Mouse (Mus musculus): ENCODE data around the gene Cebpg. TPM values are rescaled to one million over a fixed set of nuclear protein-coding genes. Genes with fewer than 3 reads are reported as not detected.

The Cebpg gene
- total RNA-seq, 2 experiments from 2014 or later: 19.7 to 25.9 TPM

DNA sequence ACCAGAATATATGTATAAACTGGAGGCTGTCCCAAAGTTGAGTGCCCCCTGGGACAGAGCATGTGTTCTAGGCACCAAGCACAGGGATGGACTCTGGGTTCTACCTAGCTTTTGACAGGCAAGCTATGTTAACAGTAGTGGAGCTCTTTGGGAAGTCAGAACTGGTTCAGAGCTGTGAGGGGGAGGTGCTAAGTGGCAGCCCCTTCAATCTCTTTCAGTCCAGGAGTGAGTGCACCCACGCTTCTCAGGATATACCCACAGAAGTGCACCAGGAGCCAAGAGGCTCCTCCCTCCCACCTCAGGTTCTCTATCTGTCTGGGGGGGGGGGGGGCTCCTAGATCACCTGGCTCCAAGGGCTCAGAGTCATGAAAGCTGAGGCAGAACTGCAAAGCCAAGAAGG, 31.9 kb downstream of the Cebpg start:
- no peak for DNase-seq

DNA sequence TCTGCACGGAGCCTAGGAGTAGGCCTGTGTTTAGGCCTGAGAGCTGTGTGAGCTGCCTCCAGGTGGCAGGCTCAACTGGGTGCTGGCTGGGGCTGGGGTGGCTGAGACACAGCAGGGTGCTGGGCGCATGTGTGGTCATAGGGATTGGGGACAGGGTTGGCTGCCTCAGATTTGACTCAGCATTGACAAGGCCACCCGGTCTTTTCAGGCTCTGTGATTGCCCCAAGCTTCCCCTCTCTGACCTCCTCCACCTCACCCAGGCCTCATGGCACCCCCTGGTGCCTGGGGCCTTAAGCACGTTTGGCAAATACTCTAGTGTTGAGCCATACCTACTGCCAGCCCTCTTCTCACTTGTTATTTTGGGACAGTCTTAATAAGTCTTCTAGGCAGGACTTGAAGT, 33.1 kb downstream of the Cebpg start:
- no peak for DNase-seq

DNA sequence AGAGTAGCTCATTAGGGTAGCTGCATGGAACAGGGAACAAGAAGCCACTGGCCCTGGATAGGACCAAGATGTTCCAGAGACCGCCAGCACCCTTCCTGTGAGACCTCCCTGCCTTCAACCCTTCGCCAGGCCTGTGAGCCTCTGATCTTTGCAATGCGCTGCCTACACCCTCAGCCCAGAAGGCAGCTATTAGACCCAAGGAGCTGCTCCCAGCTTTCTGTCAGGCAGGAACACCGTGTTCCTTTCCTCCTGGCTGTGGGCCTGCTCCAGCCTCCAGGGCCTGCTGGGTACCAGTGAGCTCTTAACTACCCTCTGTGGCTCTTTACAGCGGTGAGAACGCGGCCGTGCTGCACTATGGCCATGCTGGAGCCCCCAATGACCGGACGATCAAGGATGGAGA, 35.0 kb downstream of the Cebpg start:
- no peak for DNase-seq

DNA sequence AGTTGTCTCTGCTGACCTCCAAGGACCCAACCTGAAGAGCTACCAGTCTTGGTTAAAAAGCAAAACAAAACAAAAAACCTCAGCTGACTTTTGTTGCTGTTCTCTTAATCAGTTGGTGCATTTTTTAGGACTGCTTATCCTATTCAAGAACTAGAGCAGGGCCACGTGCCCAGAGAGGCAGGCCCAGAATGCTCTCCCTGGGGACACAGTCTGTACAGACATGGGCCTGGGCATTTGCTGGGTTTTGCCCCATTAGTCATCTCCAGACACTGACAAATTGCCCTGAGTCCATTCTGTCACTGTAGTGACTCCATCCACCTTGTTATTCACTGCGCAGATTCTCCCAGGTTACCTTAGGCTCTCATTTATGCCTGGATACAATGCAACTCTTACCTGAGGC, 41.1 kb downstream of the Cebpg start:
- no peak for DNase-seq

DNA sequence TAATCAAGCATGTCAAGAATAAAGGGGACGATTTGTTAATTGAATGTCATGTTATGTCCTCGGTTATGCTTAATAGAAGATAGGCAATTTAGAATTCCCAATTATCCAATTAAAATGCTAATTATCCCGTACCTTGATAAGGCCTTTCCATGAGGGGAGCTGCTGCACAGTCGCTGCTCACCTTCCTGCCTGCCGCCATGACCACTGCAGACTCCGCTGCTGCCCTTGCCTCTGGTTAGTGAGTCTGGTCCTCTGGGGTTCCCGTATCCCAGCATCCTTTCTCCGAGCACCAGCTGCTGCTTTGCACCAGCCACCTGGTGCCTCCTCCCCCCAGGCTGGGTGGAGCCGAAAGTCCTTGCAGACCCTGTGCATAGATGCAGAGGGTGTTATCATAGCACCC, 43.1 kb downstream of the Cebpg start:
- DNase-seq: no peak

DNA sequence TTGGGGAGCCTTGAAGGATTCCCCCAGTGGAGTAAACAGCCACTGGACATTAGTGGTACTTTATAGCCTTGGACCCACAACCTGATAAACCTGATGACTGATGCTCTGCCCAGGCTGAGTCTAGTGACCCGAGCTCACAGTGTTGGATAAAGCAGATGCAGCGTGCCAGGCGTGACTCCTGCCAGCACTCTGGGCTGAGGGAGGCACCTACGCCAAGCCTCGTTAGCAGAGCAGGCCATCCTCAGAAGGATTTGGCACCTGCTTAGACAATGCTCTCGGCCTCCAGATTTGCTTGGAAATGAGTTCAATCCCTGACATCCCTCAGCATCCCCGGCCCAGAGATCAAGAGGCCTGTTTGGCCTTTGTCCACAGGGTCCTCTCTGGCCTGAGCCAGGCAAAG, 49.7 kb downstream of the Cebpg start:
- no peak for DNase-seq

DNA sequence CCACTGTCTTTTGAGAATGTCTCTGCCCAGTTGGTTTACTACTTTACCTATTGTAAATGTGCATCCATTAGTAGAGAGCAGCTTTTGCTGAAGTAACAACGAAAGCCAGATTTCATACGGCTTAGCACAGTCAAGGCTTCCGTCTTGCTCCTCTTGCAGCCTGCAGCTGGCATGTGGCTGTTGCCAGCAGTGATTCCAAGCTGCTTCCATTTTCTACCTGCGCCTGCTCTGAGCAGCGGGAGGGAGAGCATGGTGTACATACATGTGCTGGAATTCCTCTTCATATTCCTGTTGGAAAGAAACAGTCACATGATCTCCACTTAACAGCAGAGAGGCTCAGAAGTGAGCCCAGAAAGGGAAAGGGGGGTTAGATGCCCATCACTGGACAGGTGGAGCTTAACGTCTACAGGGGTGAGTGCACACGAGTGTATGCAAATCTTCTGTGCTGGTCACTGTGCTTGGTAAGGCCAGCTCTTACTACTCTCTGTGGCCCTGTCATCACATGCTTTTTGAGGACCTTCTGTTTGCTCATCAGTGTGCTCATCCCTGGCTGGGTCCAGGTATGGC, 53.1 kb downstream of the Cebpg start:
- no peak for DNase-seq

DNA sequence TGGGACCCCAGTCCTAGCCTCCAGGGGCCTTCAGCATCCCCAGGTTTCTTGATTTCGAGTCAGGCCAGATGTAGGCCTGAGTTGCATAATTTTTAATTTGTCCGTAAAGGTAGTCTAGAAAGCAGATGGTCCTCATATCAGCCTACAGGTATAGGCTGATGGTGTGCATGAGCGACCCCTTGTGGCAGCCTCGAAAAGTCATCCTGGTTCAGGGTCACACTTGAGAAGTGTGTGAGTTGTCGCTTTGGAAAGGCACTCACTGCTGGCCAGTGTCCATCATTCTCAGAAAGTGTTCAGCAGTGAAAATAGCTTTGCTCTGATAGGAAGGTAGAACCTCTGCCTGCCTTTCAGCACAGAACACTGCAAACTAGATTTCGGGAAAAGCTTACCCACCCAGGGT, 55.5 kb downstream of the Cebpg start:
- DNase-seq: peak; percentile 54

Small RNA genes within 50 kb of the gene (microRNA-seq; reads per million reads assigned to microRNA genes)
- gene Gm25033: 0 reads per million in 2 experiments

Other genes with a start within 250 kb of the Cebpg start
- gene Chst8, start 243.9 kb downstream of the Cebpg start, total RNA-seq (2021): under 1 TPM; 0.49 to 0.84 TPM
- gene Pepd, start 144.2 kb downstream of the Cebpg start, total RNA-seq (2021): 10 to 100 TPM; 28.7 to 29.8 TPM
- 1 to 10 TPM; 7.5 to 8.2 TPM for gene Cebpa, start 62.7 kb upstream of the Cebpg start, total RNA-seq (2021)
- gene Slc7a10, start 129.8 kb upstream of the Cebpg start, total RNA-seq (2021): 1 to 10 TPM; 2.8 to 4.1 TPM
- gene Lrp3, start 158.9 kb upstream of the Cebpg start, total RNA-seq (2021): 10 to 100 TPM; 12.1 to 13.8 TPM